In genomic region chr2:59470326-59471031, GRCm38 (mm10) we compare ENCODE assay signal across 10 mouse cellular contexts. TPM values are rescaled to one million over a fixed set of nuclear protein-coding genes. Genes with fewer than 3 reads are reported as not detected.
DNase-seq lines count a peak whose midpoint lies in the region; ATAC-seq and TF ChIP-seq lines count a peak whose summit lies in the region.
"Had no signal": no experiment of that assay in that cellular context is flagged by ENCODE, and none has a peak within 500 bp of the region (broad histone marks: within the 10 kb centered on the region; RNA-seq: fewer than 3 reads in every experiment).

No protein-coding gene starts in this region.

- no peak overlapping the region for H3K9ac ChIP-seq in heart, postnatal 0 days (replicated peaks; ENCODE audit: low read depth, low read length)

- no peak for TF ChIP-seq CTCF in heart, postnatal 0 days (IDR thresholded peaks at IDR 0.05; ENCODE audit: low read depth)

- H3K27me3 ChIP-seq in heart, postnatal 0 days (ENCODE audit: control insufficient read depth, insufficient read depth, low read length), result no peaks in the 10 kb centered on the region
- H3K27me3 ChIP-seq: CH12.LX had no signal

- peak; percentile 32 to 44 for DNase-seq in cerebellum, adult 18-20 months
- DNase-seq in cerebellum, adult 11 months, result no peak
- DNase-seq in ovary, postnatal 36 days (ENCODE audit: low spot score), result peak; percentile 8
- DNase-seq in ovary, postnatal 14 days (ENCODE audit: low spot score), result no peak
- DNase-seq in heart, postnatal 0 days (ENCODE audit: low spot score), result no peak
- peak; percentile 63 for DNase-seq in lung, postnatal 36 days
- DNase-seq in urinary bladder, postnatal 14 days (ENCODE audit: low spot score), result no peak
- DNase-seq in ovary, postnatal 10 days (ENCODE audit: low spot score), result no peak

- WGBS in heart, postnatal 0 days, result 56% methylated on average over 11 of the region's 11 CpGs

- no peaks in the 10 kb centered on the region for H3K9me3 ChIP-seq in heart, postnatal 0 days (replicated peaks; ENCODE audit: control insufficient read depth, low read length)

- H3K36me3 ChIP-seq in heart, postnatal 0 days (replicated peaks; ENCODE audit: control insufficient read depth, insufficient read depth, low read length), result no peaks in the 10 kb centered on the region

- H3K4me3 ChIP-seq in heart, postnatal 0 days (ENCODE audit: low read depth, low read length), result no peak overlapping the region

- no peak for TF ChIP-seq EP300 in heart, postnatal 0 days (IDR thresholded peaks at IDR 0.05; ENCODE audit: low read depth)

- peaks cover 7% of the 10 kb centered on the region; the same call in 1 of the 2 replicates for H3K4me1 ChIP-seq in heart, postnatal 0 days (ENCODE audit: control insufficient read depth, insufficient read depth)

- H3K4me2 ChIP-seq in heart, postnatal 0 days (ENCODE audit: low read depth, low read length), result peak overlapping the region; percentile 8; the same call in 1 of the 2 replicates

- peak overlapping the region; percentile 12 for H3K27ac ChIP-seq in heart, postnatal 0 days (ENCODE audit: low read depth)

- no peak for ATAC-seq in heart, postnatal 0 days (ENCODE audit: insufficient read depth, low read depth)

RNA-seq across cellular contexts. Expression of gene Dapl1, which starts 14.0 kb away (rescaled TPM):
- not detected in 2 replicates for total RNA-seq in heart, postnatal 0 days (2014; rRNA removed; ENCODE audit: low replicate concordance)
- polyA plus RNA-seq in heart, postnatal 0 days (2015; fragmentation: Nextera tagmentation; extraction: Ambion mirVana), result 1.2 and 1.9 TPM in 2 replicates
- total RNA-seq: CH12.LX had no signal
- polyA plus RNA-seq: small intestine, adult 2 months had no signal

Comparison
In these comparisons a context has a peak if more than half of its experiments do, and no peak if none do; other contexts are left out.
1. DNase-seq: peak in cerebellum, adult 18-20 months (2 of 2), ovary, postnatal 36 days (single experiment) and lung, postnatal 36 days (single experiment); none in cerebellum, adult 11 months (single experiment), ovary, postnatal 14 days (single experiment), heart, postnatal 0 days (single experiment), urinary bladder, postnatal 14 days (single experiment) and ovary, postnatal 10 days (single experiment).